Mouse (Mus musculus) monocyte, adult 2 months (primary cell): ENCODE results near the gene Gapdhs.
"Not testable (repeated sequence)": the region's sequence is repeated elsewhere in the genome, so short reads cannot be mapped to it uniquely, and the experiment has no call there.

ENCODE experiments used
- DNase-seq, 2 experiments: peaks; one replicate each; pipeline ENCODE4 v3.0.0; 2022; ENCODE audit warnings: low spot score in 2 of 2, low read depth in 1 of 2

Gene Gapdhs

DNA sequence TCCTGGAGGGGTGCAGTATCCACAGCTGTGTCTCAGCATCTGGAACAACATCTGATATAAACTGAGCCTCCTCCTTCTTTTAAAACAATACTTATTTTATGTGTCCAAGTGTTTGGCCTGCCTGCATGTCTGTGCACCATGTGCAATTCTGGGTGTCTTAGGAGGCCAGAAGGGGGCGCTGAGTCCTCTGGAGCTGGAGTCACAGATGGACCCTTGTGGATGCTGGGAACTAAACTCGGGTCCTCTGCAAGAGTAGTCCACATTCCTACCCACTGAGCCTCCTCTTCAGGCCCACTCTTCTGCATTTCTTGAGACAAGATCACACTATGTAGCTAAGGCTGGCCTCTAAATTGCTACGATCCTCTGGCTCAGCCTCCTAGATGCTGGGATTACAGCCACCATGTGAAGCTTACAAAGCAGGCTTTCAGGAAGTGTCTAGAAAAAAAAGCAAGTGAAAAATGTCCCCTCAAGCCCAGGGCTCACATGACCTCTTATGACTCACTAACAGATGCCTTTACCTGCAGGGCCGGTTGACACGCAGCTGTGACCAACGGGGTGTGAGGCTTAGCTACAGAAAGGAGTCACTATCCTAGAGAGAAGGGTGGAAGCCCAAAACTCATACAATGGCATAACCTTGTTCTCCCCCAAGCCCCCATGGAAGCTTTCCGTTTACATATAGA, 4.2 kb upstream of the Gapdhs start:
- DNase-seq, result no peak

GRCm38 (mm10) chr7:30744022-30744598, 629 bp upstream of the Gapdhs start:
- no peak for DNase-seq

DNA sequence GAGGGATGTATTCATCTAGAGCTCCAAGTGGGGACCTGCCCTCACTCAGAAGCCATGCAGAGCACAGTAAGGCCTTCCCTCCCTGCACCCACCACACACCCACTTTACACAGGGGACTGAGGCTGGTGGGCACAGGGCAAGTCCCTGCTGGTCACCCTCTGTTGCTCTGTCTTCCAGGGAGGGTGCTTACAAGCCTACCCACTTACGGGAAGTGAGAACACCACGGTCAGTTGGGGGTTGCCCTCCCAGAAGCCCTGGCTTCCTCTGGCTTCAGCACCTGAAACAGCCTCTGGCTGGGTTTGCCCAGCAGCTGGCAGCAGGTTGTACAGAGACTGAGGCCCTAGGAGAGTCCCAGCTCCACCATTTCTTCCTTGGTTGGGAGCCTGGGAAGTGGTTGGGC, 911 bp downstream of the Gapdhs start:
- not testable (repeated sequence) for DNase-seq

DNA sequence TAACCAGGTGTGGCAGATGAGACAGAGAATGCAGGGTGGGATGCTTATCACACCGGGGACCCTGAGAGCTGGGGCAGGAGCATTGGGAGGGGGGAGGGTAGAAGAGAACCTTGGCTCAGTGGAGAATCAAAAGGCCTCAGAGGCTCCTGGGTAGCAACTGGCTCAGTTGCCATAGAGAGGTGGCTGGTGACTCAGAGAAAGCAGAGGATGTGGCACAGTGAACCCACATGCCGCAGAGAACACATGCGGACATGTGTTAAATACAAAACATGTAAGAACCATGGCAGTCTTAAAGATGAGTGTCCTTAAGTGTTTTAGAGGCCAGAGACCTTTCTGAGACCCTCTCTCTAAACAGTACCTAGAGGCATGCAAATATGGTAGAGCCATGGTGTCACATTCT, 7.3 kb downstream of the Gapdhs start:
- DNase-seq, result no peak

DNA sequence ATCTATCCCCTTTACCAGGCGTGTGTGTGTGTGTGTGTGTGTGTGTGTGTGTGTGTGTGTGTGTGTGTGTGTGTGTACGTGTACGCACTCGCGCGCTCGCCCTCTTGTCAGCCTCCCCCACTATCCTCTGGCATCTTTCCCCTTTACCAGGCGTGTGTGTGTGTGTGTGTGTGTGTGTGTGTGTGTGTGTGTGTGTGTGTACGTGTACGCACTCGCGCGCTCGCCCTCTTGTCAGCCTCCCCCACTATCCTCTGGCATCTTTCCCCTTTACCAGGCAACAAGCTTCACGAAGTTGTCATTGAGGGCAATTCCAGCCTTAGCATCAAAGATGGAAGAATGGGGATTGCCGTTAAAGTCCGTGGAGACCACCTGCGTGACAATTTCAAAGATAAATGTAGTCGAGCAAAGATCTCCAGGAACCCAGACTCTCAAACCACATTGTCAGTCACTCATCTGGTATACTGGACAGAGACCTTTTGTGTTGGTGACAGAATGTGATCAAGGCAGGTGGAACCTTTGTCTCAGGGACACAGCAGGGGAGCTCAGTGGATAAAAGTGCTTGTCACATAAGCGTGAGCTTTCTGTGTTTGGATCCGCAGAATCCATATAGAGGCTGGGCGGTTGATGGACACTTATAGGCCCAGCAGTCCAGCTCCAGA, 13.3 kb downstream of the Gapdhs start:
- not testable (repeated sequence) for DNase-seq

GRCm38 (mm10) chr7:30729396-30730063, 14.0 kb downstream of the Gapdhs start, which contains the start of gene Tmem147:
Gene Tmem147 (minus strand): TSS chr7:30729540.
- DNase-seq, result peak; percentile 60 to 80

GRCm38 (mm10) chr7:30728739-30729395, 14.6 kb downstream of the Gapdhs start:
- DNase-seq, result no peak

- no peak for DNase-seq
These were observed 15.3 kb downstream of the Gapdhs start for GRCm38 (mm10) chr7:30728214-30728613.

DNA sequence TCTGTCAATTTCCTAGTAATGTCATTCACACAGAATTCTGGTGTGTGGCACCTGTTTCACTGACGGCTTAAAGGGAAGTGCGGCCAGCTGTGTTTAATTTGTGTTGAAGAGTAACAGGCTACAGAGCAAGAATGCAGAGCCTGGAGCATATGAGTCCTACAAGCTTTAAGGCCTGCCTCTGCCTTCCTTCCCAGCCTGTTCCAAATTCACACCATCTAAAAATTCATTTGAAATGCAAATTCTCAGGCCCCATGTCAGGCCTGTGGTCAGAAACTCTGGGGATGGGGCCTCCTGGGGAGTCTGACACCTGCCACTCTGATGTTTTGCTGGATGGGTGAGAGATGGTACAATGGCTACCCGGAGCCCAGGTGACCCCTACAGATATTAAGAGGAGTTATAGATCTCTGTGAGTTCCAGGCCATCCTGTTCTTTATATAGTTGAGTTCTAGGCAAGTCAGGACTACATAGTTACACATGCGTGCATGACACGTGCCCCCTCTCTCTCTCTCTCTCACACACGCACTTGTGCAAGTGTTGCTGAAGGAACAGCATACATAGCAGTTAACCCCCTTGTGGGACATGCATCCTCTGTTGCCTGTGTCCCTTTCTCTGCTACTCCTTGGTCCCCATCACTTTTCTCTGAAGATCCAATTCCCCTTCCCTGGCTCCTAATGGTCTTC, 20.1 kb downstream of the Gapdhs start:
- no peak for DNase-seq

- no peak for DNase-seq
These were observed 22.2 kb downstream of the Gapdhs start for GRCm38 (mm10) chr7:30721286-30721685.

- DNase-seq, result no peak
These were observed 23.8 kb downstream of the Gapdhs start for GRCm38 (mm10) chr7:30719669-30720068.

- DNase-seq, result no peak
These were observed 25.8 kb downstream of the Gapdhs start for GRCm38 (mm10) chr7:30717716-30718046.

DNA sequence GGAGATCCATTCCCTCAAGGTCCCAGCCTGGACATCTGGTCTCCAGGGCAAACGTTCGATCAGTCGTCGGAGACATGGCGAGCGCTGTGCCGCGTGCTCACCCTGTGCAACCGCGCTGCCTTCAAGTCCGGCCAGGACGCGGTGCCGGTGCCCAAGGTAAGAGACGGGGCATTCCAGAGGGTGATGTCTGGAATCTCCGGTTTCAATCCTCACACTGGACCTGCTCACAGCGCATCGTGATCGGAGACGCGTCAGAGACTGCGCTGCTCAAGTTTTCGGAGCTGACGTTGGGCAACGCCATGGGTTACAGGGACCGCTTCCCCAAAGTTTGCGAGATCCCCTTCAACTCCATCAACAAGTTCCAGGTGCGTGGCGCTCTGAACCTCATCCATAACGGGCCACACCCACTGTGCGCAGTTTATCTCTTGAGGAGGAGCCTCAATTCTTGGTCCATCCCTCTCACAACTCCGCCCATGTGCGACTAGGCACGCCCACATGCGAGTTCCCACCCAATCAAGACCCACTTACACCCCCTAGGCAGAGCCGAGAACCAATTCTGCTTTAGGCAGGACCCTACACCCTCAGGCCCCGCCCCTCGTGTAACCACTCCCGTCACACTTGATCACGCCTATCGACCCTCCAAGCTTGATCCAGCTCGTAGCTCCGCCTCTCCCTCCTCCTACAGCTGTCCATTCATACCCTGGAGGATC, 26.3 kb downstream of the Gapdhs start:
- peak; percentile 22 to 39 for DNase-seq

DNA sequence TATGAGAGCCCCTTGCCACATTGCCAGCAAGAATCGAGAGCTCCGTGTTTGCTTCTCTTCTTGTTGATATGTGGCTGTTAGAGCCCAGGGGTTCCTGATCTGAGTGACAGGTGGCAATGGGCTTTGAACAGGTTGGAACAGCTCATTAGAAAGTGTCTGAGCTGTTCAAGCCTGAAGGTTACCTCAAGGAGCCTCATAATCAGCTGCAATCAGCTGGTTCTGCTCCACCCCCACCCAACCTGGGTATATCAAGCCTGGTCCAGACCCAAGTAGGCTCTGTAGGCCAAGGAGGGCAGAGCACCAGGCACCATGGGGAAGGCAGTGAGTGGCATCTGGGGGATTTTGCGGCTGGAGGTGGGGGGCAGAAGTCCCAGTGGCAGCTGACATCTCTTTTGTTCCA, 31.5 kb downstream of the Gapdhs start, which contains the start of gene Atp4a:
Atp4a (plus strand) TSS at position 268 of the 400 bp plus-strand sequence.
- DNase-seq, result no peak

GRCm38 (mm10) chr7:30707441-30707840, 36.0 kb downstream of the Gapdhs start:
- DNase-seq, result no peak

GRCm38 (mm10) chr7:30706214-30706882, 37.1 kb downstream of the Gapdhs start:
- no peak for DNase-seq

- no peak for DNase-seq
These were observed 44.9 kb downstream of the Gapdhs start, which contains the start of gene 2200002J24Rik for GRCm38 (mm10) chr7:30698589-30698988. Gene 2200002J24Rik (plus strand): TSS chr7:30698926.

DNA sequence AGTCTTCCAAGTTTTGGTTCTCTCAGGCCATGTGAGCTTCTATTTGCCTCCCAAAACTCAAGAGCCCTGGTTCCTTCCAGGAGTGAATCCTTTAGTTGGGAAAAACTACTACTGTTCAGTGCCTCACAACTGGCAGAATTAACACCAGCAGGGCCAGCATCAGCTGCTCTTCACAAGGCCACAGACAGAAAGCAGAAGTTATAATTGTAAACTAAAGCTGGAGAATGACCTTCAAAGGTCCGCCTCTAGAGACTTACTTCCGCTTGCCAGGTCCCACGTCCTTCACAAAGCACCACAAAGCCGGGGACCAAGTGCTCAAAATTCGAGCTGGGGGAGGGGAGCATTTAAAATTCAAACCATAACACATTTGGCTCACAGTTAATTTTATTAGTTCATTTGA, 45.4 kb downstream of the Gapdhs start:
- DNase-seq, result peak in 1 of 2 experiments; percentile 39

DNA sequence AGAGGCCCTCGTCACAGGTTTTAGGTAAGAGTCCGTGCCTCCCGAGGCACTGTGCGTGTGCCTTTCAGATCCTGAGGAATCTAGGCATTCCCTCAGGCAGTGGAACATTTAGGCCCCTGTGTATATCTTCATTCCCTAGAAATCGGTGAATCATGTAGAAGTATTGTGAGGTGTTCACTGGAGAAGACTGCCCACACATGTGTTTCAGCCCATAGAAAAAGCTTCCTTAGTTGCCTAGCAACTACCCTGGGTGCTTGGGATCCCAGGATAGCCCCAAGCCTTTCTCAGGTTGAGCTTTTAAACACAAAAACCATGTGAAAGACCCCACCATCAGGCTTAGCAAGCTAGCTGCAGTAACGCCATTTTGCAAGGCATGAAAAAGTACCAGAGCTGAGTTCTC, 55.2 kb downstream of the Gapdhs start:
- no peak for DNase-seq

DNA sequence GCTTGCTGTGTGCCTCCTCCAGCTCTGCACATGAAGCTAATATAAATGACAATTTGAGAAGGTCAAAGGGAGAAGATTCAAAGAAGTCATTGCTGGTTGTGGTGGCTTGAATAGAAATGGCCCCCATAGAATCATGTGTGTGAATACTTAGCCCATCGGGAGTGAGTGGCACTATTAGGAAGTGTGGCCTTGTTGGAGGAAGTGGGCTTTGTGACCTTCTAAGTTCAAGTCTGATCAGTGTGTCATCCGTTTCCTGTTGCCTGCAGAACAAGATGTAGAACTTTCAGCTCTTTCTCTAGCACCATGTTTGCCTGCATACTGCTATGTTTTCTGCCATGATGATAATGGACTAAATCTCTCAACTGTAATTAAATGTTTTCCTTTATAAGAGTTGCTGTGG, 60.1 kb downstream of the Gapdhs start:
- no peak for DNase-seq
